Mouse (Mus musculus) heart, postnatal 0 days (tissue): Measurements from ENCODE around the gene Psmd9.

Experiments used
- CTCF ChIP-seq: IDR thresholded peaks from 2 replicates; pipeline ENCODE4 v1.5.1; 2016; ENCODE audit warnings: antibody characterized with exemption, control low read depth, low read depth
- EP300 ChIP-seq: IDR thresholded peaks from 2 replicates; pipeline ENCODE4 v1.6.1; 2016; ENCODE audit warnings: antibody characterized with exemption, low read depth

DNA sequence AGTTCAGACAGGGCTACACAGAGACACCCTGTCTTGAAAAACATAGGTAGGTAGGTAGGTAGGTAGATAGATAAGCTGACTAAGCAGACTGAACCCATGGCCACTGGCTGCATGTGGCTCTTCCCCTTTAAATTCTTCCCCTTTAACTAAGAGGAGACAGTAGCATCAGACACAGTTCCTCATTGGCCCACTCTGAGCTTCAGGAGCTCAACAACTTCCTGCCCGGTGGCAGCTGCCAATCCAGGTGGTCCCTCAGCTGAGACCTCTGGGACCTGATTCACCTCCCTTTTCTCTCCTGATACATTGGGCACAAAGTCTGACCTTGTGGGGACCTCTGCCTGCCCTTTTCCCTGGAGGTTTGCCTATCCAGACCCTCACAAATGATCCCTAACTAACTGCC, 16.3 kb upstream of the Psmd9 start:
- TF ChIP-seq CTCF (no peak), EP300 (no peak)
